Mouse (Mus musculus) hindbrain, postnatal 0 days (tissue): ENCODE measurements around the gene Mtor. TPM values are rescaled to one million over a fixed set of nuclear protein-coding genes. Genes with fewer than 3 reads are reported as not detected.

Experiments used
- ATAC-seq: fragments of 200-750 bp; cut with Nextera tagmentation; 2 replicates; pipeline ENCODE4 v1.8.0; 2017; ENCODE audit warnings: mild to moderate bottlenecking, moderate TSS enrichment, moderate library complexity
- DNase-seq: peaks from one replicate; pipeline ENCODE4 v3.0.0-alpha.2; 2015; ENCODE audit warnings: low spot score
- H3K27ac ChIP-seq: fragments of 300-500 bp; sonication (generic); 2 replicates; pipeline ENCODE4 v1.5.1; 2014; ENCODE audit warnings: mild to moderate bottlenecking
- H3K27me3 ChIP-seq: fragments of 300-500 bp; sonication (generic); 2 replicates; pipeline ENCODE4 v1.6.1; 2014; ENCODE audit warnings: low read length, mixed read lengths; ENCODE audit not compliant: insufficient read depth
- H3K36me3 ChIP-seq: fragments of 300-500 bp; sonication (generic); 2 replicates; pipeline ENCODE4 v1.6.1; 2014; ENCODE audit warnings: low read length, mixed read lengths; ENCODE audit not compliant: insufficient read depth
- H3K4me1 ChIP-seq: fragments of 300-500 bp; sonication (generic); 2 replicates; pipeline ENCODE4 v1.6.1; 2014; ENCODE audit warnings: antibody characterized with exemption, low read length, mixed read lengths; ENCODE audit not compliant: insufficient read depth
- H3K4me2 ChIP-seq: fragments of 300-500 bp; sonication (generic); 2 replicates; pipeline ENCODE4 v1.6.1; 2014; ENCODE audit warnings: low read depth, mild to moderate bottlenecking, low read length, moderate library complexity, mixed read lengths
- H3K4me3 ChIP-seq: fragments of 300-500 bp; sonication (generic); 2 replicates; pipeline ENCODE4 v1.5.1; 2014; ENCODE audit warnings: low read length
- H3K9ac ChIP-seq: fragments of 300-500 bp; sonication (generic); replicated peaks from 2 replicates; pipeline ENCODE4 v1.6.1; 2014; ENCODE audit warnings: mild to moderate bottlenecking, low read length, moderate library complexity, mixed read lengths
- H3K9me3 ChIP-seq: fragments of 300-500 bp; sonication (generic); 2 replicates; pipeline ENCODE4 v1.6.1; 2016; ENCODE audit warnings: low read length, mixed read lengths
- CTCF ChIP-seq: IDR thresholded peaks from 2 replicates; pipeline ENCODE4 v1.5.1; 2016; ENCODE audit warnings: antibody characterized with exemption, control low read depth, low read depth
- WGBS: fragments of 180-500 bp; shearing (Covaris S2); extraction: QIAGEN DNeasy Blood & Tissue Kit; methylation state at CpG from one replicate; pipeline ENCODE4 v1.1.7; 2014; 5-methylcytosine and 5-hydroxymethylcytosine counted together
- polyA plus RNA-seq: library from polyadenylated mRNA; unstranded; fragments of >200 nt; fragmentation: Nextera tagmentation; extraction: Ambion mirVana; gene quantifications from 2 replicates; pipeline ENCODE4 v1.2.1, GENCODE M21; 2015
- total RNA-seq: library from RNA; depleted of rRNA; stranded (reverse); fragments of >200 nt; gene quantifications from 2 replicates; pipeline ENCODE4 v1.2.3, GENCODE M21; 2014

Mtor gene
- total and polyA plus RNA-seq, 2 experiments from 2014 or later, result 29.2 to 58.2 TPM

GRCm38 (mm10) chr4:148515313-148515712, 66.9 kb downstream of the Mtor start:
- no peaks in the 10 kb centered on the region for H3K9me3 ChIP-seq
- H3K27me3 ChIP-seq, result no peaks in the 10 kb centered on the region
- ATAC-seq (no peak), DNase-seq (peak; percentile 14)
- H3K27ac ChIP-seq, result no peak overlapping the region
- WGBS, result 97% methylated on average over 2 of the region's 2 CpGs
- no peaks in the 10 kb centered on the region for H3K4me1 ChIP-seq
- TF ChIP-seq CTCF, result peak; percentile 33
- H3K4me3 ChIP-seq, result no peak overlapping the region
- H3K4me2 ChIP-seq, result no peak overlapping the region
- H3K9ac ChIP-seq, result no peak overlapping the region
- peaks cover 41% of the 10 kb centered on the region for H3K36me3 ChIP-seq

DNA sequence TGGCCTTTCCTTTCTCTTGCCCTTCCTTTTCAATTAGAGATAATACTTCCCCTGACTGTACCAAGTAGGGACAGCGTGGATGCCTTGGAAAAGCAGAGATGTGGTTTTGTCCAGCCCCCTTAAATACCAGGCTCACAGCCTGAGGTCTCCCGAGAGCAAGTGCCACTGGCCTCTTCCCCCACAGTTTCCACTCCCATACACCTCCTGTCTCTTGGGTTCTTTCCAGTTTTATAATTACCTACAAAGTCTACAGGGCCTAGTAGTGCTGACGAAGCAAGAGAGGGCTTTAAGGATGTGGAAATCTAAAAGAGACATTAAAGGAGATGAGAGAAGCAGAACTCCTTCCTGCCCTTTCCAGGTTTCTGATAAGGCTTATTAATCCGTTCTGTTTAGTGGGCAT, 69.4 kb downstream of the Mtor start:
- Histone ChIP-seq H3K27me3 (no peaks in the 10 kb centered on the region), H3K4me2 (no peak overlapping the region), H3K4me1 (no peaks in the 10 kb centered on the region), H3K9me3 (no peaks in the 10 kb centered on the region), H3K27ac (peak overlapping the region; percentile 43; the same call in 1 of the 2 replicates), H3K4me3 (no peak overlapping the region), H3K9ac (peak overlapping the region; percentile 13; the same call in 1 of the 2 replicates), H3K36me3 (peaks cover 45% of the 10 kb centered on the region)
- ATAC-seq (no peak), DNase-seq (no peak)
- TF ChIP-seq CTCF, result no peak
- WGBS, result 49% methylated on average over 4 of the region's 4 CpGs

DNA sequence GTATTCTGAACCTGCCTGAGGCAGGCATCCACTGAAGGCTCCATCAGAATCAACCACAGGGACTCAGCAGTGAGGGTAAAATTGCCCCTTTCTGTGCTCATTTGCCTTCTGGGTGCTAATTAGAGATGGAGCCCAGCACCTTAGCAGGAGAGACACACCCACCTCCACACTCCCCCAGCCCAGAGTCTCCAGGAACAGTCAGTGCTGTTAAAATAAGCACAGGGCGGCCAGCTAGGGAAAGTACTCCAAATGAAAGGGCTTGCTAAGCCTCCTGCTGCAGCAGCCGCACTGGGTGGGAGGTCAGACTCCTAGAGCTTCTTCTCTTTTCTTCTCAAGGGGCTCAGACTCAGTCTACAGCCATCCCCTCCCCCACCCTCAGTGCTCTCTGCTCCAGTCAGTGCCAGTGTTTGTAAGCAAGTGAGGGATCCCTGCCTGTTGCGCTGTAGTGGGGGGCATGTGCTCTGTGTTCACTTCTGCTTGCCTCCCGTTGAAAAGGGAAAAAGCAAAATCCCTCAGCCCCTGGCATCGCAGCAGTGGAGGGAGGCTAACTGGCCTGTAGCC, 69.9 kb downstream of the Mtor start:
- Histone ChIP-seq H3K36me3 (peaks cover 44% of the 10 kb centered on the region), H3K27ac (peak overlapping the region; percentile 43; the same call in 1 of the 2 replicates), H3K9ac (peak overlapping the region; percentile 13; the same call in 1 of the 2 replicates), H3K4me3 (no peak overlapping the region), H3K9me3 (no peaks in the 10 kb centered on the region), H3K4me1 (no peaks in the 10 kb centered on the region), H3K27me3 (no peaks in the 10 kb centered on the region), H3K4me2 (no peak overlapping the region)
- WGBS, result 20% methylated on average over 5 of the region's 5 CpGs
- DNase-seq (peak; percentile 23), ATAC-seq (peak; percentile 78)
- no peak for TF ChIP-seq CTCF

GRCm38 (mm10) chr4:148523538-148523937, 75.1 kb downstream of the Mtor start:
- no peak for TF ChIP-seq CTCF
- Histone ChIP-seq H3K4me3 (no peak overlapping the region), H3K4me2 (no peak overlapping the region), H3K36me3 (peaks cover 58% of the 10 kb centered on the region), H3K9me3 (no peaks in the 10 kb centered on the region), H3K27ac (peak overlapping the region; percentile 20; the same call in 1 of the 2 replicates), H3K27me3 (no peaks in the 10 kb centered on the region), H3K4me1 (no peaks in the 10 kb centered on the region), H3K9ac (no peak overlapping the region)
- WGBS, result 82% methylated on average over 7 of the region's 7 CpGs
- ATAC-seq (no peak), DNase-seq (peak; percentile 37)

- ATAC-seq (no peak), DNase-seq (no peak)
- Histone ChIP-seq H3K9me3 (no peaks in the 10 kb centered on the region), H3K9ac (no peak overlapping the region), H3K4me1 (no peaks in the 10 kb centered on the region), H3K27ac (no peak overlapping the region), H3K4me2 (no peak overlapping the region), H3K27me3 (no peaks in the 10 kb centered on the region), H3K4me3 (no peak overlapping the region), H3K36me3 (peaks cover 73% of the 10 kb centered on the region)
- TF ChIP-seq CTCF, result no peak
- WGBS, result 94% methylated on average over 10 of the region's 10 CpGs
Observed at GRCm38 (mm10) chr4:148527158-148527910, 78.9 kb downstream of the Mtor start.

- ATAC-seq, result no peak
- whole genome bisulfite sequencing, result 98% methylated on average over 5 of the region's 5 CpGs
Observed at GRCm38 (mm10) chr4:148530351-148530750, 81.9 kb downstream of the Mtor start.

DNA sequence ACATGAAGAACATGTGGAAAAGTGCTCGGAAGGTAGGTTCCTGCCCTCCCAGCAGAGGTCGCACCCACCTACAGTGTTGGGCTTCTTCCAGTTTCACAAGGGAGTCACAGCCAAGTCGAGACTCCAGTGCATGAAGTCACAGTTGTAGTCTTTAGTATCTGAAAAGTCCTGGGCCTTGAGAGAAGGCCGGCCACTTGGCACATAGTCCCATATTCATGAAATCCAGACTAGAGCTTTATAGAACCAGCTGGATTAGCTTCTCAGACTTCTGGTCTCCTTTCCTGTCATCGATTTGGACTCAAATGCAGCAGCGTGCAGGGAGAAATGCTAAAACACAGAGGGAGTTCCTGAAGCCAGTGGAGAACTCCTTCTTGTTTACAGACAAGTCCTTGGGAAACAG, 82.4 kb downstream of the Mtor start:
- no peak for ATAC-seq
- no peaks in the 10 kb centered on the region for H3K27me3 ChIP-seq
- no peak for TF ChIP-seq CTCF
- WGBS, result 84% methylated on average over 6 of the region's 6 CpGs
- no peak overlapping the region for H3K4me3 ChIP-seq
- H3K36me3 ChIP-seq, result peaks cover 86% of the 10 kb centered on the region
- no peak for DNase-seq
- H3K4me2 ChIP-seq, result no peak overlapping the region
- H3K27ac ChIP-seq, result no peak overlapping the region
- no peaks in the 10 kb centered on the region for H3K4me1 ChIP-seq
- H3K9me3 ChIP-seq, result no peaks in the 10 kb centered on the region
- no peak overlapping the region for H3K9ac ChIP-seq

More at GRCm38 (mm10) chr4:148530351-148530750, 81.9 kb downstream of the Mtor start:
- no peak for DNase-seq
- H3K4me3 ChIP-seq, result no peak overlapping the region
- no peak overlapping the region for H3K9ac ChIP-seq
- H3K36me3 ChIP-seq, result peaks cover 86% of the 10 kb centered on the region
- no peak overlapping the region for H3K4me2 ChIP-seq
- no peaks in the 10 kb centered on the region for H3K4me1 ChIP-seq
- H3K9me3 ChIP-seq, result no peaks in the 10 kb centered on the region
- H3K27me3 ChIP-seq, result no peaks in the 10 kb centered on the region
- H3K27ac ChIP-seq, result no peak overlapping the region
- TF ChIP-seq CTCF, result no peak
